Mouse (Mus musculus) cerebellum, adult 9-10 months (tissue): Measurements from ENCODE around the gene Ube4b.
A peak's percentile ranks its signal among the peaks of the same experiment; 100 is the strongest.

Experiments used
- DNase-seq: peaks from one replicate; pipeline ENCODE4 v3.0.0; 2022

The Ube4b gene

GRCm38 (mm10) chr4:149334881-149335280 lies 91.7 kb downstream of the Ube4b start:
- DNase-seq = peak; percentile 80

- DNase-seq = no peak
These were observed 93.8 kb downstream of the Ube4b start for GRCm38 (mm10) chr4:149332726-149333125.

DNA sequence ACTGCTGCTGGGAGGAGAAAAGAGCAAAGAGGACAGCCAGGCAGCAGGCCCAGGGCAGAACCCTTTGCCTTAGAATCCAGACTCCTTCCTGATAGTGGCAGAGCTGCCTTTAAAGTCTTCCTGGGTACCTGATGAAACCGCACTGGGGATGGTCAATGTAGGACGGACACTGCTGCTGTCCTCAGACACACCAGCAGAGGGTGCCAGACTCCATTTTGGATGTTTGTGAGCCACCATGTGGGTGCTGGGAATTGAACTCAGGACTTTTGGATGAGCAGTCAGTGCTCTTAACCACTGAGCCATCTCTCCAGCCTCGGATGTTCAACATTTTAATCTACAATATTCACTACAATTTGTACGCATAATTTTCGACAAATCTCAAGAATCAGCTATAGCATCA lies 96.1 kb downstream of the Ube4b start:
- no peak for DNase-seq

DNA sequence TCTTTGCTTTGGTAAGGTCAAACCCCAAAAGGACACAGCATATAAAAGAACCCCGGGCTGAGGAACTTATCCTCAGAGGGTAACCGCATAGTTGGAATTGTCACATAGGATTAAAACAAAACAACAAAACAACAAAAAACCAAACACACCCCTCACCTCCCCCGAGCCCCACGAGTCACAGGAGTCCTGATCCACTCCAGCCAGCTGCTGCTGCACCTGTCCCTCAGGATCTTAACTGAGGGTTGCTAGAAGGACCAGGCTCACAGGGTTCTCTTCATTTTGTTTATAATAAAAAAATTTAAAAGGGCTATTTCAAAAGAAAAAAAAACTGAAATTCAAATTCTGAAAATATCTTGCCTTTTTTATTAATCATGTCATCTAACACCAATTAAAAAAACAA lies 97.8 kb downstream of the Ube4b start:
- DNase-seq = no peak

DNA sequence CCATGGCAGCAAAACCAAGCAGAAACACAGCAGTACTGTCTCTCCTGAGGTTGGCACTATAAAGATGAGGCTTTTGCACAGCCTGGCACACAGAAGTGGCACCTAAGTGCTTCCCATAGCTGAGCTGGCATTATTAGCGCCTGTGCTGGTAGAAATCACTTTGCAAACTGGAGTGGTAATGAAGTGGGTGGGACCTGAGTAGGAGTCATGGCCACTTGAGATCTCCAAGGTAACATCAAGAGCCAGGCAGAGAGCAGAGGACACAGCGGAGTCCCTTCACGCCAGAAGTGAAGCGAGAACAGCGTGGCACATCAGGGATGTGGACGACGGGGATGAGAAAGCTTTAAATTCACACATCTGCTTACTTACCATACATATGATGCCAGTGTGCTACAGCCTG lies 99.3 kb downstream of the Ube4b start:
- no peak for DNase-seq

DNA sequence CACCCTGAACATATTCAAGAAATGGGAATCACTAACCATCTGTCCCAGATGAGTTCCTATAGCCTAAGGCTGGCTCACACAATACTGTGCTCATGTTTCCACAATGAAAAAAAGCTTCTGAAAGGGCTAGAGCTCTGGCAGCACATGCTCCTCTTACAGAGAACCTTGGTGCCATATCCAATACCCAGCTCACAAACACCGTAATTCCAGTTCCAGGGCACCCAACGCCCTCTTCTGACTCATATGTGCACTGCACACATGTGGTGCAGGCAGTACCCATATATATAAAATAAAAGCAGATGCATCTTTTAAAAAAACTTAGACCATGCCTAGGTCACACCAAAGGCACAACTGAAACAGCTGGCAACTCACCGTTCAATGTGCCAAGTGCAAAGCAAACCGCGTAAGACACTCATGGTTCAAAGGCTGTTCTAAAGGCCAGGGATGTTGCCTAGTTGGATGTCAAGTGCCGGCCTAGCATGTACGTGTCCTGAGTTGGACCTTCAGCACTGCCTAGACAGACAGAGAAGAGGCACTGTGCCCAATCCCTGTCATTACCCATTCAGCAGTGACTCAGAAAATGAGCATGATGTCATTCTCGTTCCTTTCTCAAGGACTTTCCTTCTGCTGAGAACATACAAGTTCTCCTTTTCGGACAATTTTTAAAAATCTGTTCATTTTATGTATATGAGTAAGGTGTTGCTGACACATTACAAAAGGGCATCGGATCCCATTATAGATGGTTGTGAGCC lies 101.0 kb downstream of the Ube4b start:
- DNase-seq = no peak

GRCm38 (mm10) chr4:149323730-149324129 lies 102.8 kb downstream of the Ube4b start:
- no peak for DNase-seq

DNA sequence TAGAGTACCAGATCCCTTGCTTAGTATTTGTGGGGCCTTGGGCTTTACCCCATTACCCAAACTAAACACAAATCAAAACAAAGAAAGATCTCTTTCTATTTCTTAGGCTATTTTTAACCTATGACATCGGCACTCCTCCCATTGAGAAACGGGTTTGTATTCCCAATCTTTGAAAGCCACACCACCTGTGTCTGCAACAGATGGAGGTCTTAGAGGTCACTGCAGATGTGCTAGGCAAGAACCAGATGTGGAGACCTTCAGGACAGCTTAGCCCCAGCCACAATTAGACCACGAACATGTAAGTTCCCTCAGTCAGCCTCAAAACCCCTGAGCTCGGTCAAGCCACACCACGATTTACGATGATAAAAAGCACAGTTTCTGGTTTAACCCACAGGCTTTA lies 103.8 kb downstream of the Ube4b start:
- DNase-seq = no peak

DNA sequence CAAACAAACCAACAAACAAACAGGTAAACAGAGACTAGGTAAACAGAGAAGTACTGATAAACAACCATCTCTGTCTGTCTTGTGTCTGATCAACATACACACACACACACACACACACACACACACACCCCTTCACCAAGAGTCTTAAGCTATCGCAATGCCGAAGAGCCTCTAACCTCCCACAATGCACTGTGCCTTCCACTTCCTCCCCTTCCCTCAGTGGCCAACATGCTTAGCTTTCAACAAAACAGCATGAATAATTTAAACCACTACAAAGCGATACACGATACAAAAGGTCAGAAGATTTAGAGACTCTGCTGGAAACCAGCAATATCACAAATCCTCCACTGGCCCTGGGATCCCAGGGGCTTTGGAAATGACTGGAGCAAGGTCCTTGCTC lies 104.3 kb downstream of the Ube4b start:
- no peak for DNase-seq

- no peak for DNase-seq
These were observed 107.5 kb downstream of the Ube4b start for GRCm38 (mm10) chr4:149319088-149319487.

DNA sequence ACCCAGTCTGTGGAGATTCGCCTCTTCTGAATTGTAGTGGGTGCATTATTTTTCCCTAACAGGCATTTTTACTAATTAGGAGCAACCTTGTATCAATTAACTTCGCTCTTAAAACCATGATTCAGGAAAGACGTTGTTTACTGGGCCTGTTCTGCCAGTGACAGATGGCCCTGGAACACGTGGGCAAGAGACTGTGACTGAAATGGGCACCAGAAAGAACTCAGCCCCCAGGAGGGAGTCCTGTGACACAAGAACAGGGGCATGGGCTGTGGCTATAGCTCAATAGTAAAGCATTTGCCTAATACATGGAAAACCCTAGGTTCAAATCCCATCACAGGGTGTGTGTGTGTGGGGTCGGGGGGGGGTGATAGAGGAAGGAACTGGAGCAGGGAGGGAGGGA lies 109.2 kb downstream of the Ube4b start:
- DNase-seq = peak; percentile 94

- peak; percentile 83 for DNase-seq
These were observed 112.2 kb downstream of the Ube4b start for GRCm38 (mm10) chr4:149314275-149314837.

DNA sequence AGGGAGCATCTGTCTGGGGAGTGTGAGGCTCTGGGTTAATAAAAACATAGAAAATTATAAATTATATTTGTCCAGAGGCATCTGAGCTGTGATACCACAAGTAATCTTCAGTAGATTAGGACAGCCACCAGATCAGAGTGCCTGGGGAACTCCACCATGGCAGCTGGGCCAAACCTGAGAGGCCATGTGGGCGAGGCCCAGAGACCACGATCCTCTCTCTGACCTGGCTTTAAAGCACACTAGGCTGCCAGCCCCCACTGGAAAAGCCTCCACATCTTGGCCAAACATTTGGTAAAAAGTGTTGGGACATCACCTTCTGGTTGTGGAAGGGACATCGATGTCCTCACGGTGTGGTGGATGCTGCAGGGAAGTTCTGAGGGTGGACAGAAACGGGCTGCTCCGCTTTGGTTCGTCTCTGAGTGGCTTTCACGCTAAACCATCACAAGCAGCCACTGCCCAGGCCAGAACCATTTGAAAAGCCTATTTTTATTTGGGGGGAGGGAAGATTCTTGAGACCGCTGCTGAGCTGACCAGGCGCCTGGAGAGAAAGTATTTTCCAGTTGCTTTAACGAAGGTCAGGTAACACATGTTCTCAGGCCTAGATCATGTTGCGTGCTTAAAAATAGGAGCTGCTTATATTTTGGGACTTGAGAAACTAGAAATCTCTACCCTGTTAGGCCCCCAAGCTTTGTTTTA lies 112.8 kb downstream of the Ube4b start:
- DNase-seq = no peak

- DNase-seq = no peak
These were observed 114.6 kb downstream of the Ube4b start for GRCm38 (mm10) chr4:149311996-149312395.

- no peak for DNase-seq
These were observed 118.1 kb downstream of the Ube4b start for GRCm38 (mm10) chr4:149308491-149308820.

DNA sequence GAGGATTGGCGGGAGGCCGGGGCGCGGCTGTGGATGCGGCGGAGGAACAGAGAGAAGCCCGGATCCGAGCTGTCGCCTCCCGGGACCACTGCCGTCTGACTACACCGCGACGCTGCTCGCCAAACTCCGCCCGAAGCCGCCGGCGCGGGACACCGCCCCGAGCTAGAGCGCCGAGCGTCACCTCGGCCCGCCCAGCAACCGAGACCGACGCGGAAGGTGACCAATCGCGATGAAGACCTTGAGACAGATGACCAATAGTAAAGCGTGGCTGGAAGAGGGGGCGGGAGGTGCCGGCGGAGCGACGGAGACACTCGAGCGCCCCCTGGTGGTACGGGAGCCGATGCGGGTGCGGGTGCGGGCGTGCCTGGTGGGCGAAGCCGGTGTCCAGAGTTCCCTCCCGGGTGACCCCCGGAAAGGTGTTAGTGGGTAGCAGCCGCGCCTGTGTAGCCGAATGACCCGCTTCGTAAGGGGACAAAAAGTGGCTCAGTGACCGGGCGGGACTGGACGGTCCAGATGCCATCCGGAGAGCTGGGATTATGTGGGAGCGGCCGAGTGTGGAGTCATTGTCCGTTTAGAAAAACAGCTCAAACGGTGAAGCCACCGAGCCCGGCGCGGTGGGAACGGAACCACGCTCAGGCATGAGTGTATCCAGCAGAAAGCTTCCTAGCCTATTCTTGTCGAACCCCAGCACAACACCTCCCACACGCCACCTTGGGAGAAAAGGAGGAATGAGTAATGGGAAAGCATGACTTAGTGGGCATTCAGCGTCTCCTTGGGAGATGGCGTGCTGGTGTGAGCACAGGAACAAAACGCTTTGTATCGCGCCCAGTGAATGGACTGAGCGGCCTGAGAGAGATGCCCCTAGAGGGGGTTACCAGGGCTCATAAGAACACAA lies 118.7 kb downstream of the Ube4b start, which contains the start of gene Kif1b:
Gene Kif1b, minus strand, starts transcription at position 98 of the 895 bp plus-strand sequence.
- DNase-seq = peak; percentile 99

DNA sequence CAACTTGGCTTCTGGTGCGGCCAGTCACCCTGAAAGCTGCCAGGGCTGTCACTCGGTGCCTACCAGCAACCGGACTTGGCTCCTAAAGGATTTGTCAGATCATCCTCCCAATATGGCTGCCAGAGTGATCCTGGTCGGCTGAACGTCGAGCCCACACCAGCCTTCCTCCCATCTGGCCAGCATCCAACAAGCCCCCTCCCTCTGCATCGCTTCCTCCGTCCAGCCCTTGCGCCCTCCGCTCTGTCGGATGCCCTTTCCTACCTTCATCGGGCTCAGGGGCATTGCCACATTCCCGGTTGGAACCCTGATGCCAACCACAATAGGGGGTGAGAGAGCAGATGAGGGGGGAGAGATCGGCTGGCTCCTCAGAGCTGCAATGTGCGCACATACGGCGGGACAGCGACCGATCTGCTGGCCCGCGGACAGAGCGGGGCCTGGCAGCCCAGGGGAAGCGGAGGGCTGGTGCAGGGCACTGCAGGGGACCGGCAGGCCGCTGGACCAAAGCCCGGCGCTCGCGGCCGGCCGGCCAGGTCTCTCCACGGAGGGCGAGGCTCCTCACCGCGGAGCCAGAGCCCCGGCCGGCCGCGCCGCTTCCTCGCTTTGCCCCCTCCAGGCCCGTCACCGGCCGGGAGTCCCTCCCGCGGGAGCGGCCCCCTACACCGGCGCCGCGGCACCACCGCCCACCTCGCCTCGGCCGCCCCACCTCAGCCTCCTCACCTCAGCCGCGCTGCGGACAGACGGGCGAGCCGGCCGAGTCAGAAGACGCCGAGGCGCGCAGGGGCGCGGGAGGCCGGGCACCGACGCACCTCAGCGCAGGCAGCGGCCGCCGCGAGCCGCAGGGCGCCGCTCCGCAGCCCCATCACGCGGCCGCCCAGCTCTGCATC lies 119.6 kb downstream of the Ube4b start:
- peak; percentile 93 for DNase-seq

GRCm38 (mm10) chr4:149305761-149306711 lies 120.5 kb downstream of the Ube4b start:
- no peak for DNase-seq

GRCm38 (mm10) chr4:149304466-149304865 lies 122.1 kb downstream of the Ube4b start:
- DNase-seq = no peak

DNA sequence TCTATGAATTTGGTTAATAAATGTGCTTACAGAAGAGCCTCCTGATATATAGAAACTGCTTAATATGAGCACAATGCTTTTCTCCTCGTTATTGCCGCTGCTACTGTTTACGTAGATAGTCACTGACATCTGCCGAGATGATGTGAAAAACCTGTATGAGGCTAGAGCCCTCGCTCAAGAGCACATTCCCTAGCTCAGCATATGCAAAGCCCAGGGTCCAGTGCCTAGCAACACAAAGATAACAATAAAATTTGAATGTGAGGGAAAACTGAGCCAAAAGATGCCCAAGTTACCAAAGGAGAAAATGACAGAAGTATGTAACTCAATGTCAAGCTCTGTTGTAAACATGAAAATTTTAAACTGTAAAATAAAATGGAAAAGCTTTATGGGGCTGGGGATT lies 123.0 kb downstream of the Ube4b start:
- DNase-seq = no peak

DNA sequence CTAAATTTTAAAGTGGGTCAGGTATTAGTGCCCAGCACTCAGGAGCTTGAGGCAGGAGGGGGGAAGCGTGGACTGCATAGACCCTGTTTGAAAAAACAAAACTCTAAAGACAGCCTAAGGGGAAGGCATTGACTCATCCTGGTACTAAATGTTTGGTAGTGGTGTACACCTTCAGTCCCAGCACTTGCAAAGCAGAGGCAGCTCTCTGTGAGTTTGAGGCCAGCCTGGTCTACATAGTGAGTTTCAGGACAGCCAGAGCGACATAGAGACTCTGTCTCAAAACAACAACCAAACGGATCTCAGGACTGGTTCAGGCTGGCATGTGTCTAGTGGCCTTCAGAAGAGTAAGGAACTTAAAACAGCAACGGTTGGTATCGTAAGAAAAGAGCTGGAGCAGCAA lies 123.8 kb downstream of the Ube4b start:
- no peak for DNase-seq
